Mouse (Mus musculus) limb, embryonic 14.5 days (tissue): ENCODE measurements around the gene Mfap3. TPM values are rescaled to one million over a fixed set of nuclear protein-coding genes. Genes with fewer than 3 reads are reported as not detected.

Experiments
- ATAC-seq: fragments of 200-750 bp; cut with Nextera tagmentation; 2 replicates; pipeline ENCODE4 v1.8.0; 2017; ENCODE audit warnings: low read depth, moderate number of reproducible peaks, moderate TSS enrichment; ENCODE audit not compliant: low FRiP score
- DNase-seq: peaks from one replicate; pipeline ENCODE4 v3.0.0-alpha.2; 2015; ENCODE audit warnings: low spot score
- H3K27ac ChIP-seq: fragments of 300-500 bp; sonication (generic); replicated peaks from 2 replicates; pipeline ENCODE4 v1.5.1; 2014; ENCODE audit warnings: low read depth, mild to moderate bottlenecking, low read length, moderate library complexity, mixed read lengths
- H3K27me3 ChIP-seq: fragments of 300-500 bp; sonication (generic); 2 replicates; pipeline ENCODE4 v1.6.1; 2014; ENCODE audit warnings: low read length, mixed read lengths; ENCODE audit not compliant: control insufficient read depth, insufficient read depth
- H3K36me3 ChIP-seq: fragments of 300-500 bp; sonication (generic); 2 replicates; pipeline ENCODE4 v1.6.1; 2014; ENCODE audit warnings: mild to moderate bottlenecking, low read length, moderate library complexity, mixed read lengths; ENCODE audit not compliant: control insufficient read depth, insufficient read depth
- H3K4me1 ChIP-seq: fragments of 300-500 bp; sonication (generic); 2 replicates; pipeline ENCODE4 v1.6.1; 2014; ENCODE audit warnings: antibody characterized with exemption, low read length, mixed read lengths; ENCODE audit not compliant: control insufficient read depth, insufficient read depth
- H3K4me2 ChIP-seq: fragments of 300-500 bp; sonication (generic); replicated peaks from 2 replicates; pipeline ENCODE4 v1.6.1; 2014; ENCODE audit warnings: low read depth, mild to moderate bottlenecking, low read length, moderate library complexity; ENCODE audit not compliant: severe bottlenecking
- H3K4me3 ChIP-seq: fragments of 300-500 bp; sonication (generic); replicated peaks from 2 replicates; pipeline ENCODE4 v1.5.1; 2014; ENCODE audit warnings: low read length
- H3K9ac ChIP-seq: fragments of 300-500 bp; sonication (generic); 2 replicates; pipeline ENCODE4 v1.6.1; 2014; ENCODE audit warnings: mild to moderate bottlenecking, low read depth, low read length, moderate library complexity; ENCODE audit not compliant: severe bottlenecking
- H3K9me3 ChIP-seq: fragments of 300-500 bp; sonication (generic); 2 replicates; pipeline ENCODE4 v1.6.1; 2016; ENCODE audit warnings: low read length; ENCODE audit not compliant: control insufficient read depth
- POLR2A ChIP-seq: fragments of 200-500 bp; IDR thresholded peaks from 2 replicates; pipeline ENCODE4 v1.8.0; 2012; ENCODE audit warnings: inconsistent platforms, mild to moderate bottlenecking, moderate library complexity, borderline replicate concordance; ENCODE audit not compliant: insufficient read depth, insufficient read length; ENCODE audit errors: extremely low read depth
- WGBS: fragments of 180-500 bp; shearing (Covaris S2); extraction: QIAGEN DNeasy Blood & Tissue Kit; methylation state at CpG from one replicate; pipeline ENCODE4 v1.1.7; 2014; 5-methylcytosine and 5-hydroxymethylcytosine counted together
- polyA plus RNA-seq, 2 experiments: library from polyadenylated mRNA; depleted of rRNA in 1 of 2; stranded (reverse) in 1 of 2; unstranded in 1 of 2; fragments of >200 nt; fragmentation: Nextera tagmentation in 1 of 2; extraction: Ambion mirVana in 1 of 2; gene quantifications; 2 replicates each; pipeline versions ENCODE4 v1.2.1 to v1.2.3; 2012 to 2014

Gene Mfap3
- polyA plus RNA-seq, 2 experiments: 26.0 to 46.5 TPM

DNA sequence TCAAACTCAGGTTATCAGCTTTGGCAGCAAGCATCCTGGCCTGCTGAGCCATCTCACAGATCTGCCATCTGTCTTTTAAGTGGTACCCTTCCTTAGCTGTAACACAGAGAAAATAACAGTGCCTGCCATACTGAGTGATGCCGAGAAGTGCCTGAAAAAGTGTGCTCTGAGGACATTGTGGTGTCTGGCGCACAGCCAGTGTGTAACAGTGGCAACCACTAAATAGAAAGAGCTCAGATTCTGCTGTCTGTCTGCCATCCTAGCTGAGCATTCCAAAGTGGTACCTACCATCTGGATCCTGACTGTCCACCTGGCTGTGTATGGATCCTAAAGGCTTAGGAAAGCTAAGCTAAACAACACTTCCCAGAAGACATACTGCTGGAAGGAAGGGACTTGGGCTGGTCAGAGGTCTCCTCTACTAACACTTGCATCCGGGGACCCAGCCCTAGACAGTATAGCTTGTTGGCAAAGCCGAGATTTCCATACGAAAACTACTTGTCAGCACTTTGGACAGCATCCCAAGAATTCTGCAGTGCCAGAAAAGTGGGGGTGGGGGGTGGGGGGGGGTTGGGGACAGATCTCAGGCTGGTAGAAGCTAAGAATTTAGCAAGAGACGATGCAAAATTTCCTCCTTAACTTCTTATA lies 58.5 kb downstream of the Mfap3 start:
- DNase-seq (no peak), ATAC-seq (no peak)
- no peak overlapping the region for H3K27ac ChIP-seq
- H3K4me1 ChIP-seq: peaks cover 6% of the 10 kb centered on the region
- TF ChIP-seq POLR2A: no peak
- no peak overlapping the region for H3K4me2 ChIP-seq
- H3K9me3 ChIP-seq: no peaks in the 10 kb centered on the region
- WGBS: 71% methylated on average over 6 of the region's 6 CpGs
- no peak overlapping the region for H3K4me3 ChIP-seq
- no peaks in the 10 kb centered on the region for H3K27me3 ChIP-seq
- H3K36me3 ChIP-seq: no peaks in the 10 kb centered on the region
- no peak overlapping the region for H3K9ac ChIP-seq

DNA sequence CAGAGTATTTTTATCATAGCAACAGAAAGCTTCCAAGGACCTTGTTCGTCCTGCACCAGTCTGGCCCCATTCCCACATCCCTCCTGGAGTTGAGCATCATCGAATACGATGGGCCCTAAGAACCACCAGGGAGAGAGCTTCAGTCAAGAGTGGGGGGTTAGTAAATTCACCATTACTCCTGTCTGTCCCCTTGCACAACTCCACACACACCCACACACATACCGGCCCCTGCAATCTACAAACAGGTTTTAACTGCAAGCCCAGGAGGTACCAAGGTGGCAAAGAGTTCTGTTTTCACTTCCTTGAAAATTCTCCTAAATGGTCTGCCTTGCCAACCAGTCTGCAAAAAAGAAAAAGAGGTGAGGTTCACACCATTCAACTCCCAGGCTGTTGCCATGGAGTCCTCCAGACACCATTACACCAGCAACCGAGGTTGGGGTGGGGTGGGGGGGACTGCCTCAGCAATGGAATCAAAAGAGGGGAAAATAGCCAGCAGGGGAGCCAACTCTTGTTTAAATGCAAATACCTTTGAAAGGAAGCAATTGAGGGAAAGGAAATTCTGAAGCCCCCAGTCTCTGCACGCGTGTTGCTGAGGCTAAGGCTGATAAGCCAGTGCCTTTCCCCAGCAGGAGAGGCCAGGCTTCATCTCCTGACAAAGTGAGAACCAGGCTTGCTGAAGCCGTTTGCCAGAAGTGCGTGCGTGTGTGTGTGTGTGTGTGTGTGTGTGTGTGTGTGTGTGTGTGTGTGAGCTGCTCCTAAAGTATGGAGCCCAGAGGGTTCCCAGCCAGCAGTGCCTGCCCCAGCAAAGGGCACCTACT lies 64.6 kb downstream of the Mfap3 start:
- H3K4me3 ChIP-seq: no peak overlapping the region

More for the DNA sequence above, 64.6 kb downstream of the Mfap3 start:
- DNase-seq (no peak), ATAC-seq (no peak)
- Histone ChIP-seq H3K4me2 (no peak overlapping the region), H3K9ac (no peak overlapping the region), H3K9me3 (no peaks in the 10 kb centered on the region), H3K27me3 (no peaks in the 10 kb centered on the region), H3K36me3 (no peaks in the 10 kb centered on the region), H3K27ac (no peak overlapping the region), H3K4me1 (peaks cover 14% of the 10 kb centered on the region)
- 27% methylated on average over 10 of the region's 10 CpGs for WGBS
- no peak for TF ChIP-seq POLR2A

Other genes starting within 250 kb of the Mfap3 start
- gene Fam114a2, start within 50 bp of the Mfap3 start, polyA plus RNA-seq (2012; rRNA removed): 57.3 and 61.8 TPM in 2 replicates
- gene Fam114a2, start within 50 bp of the Mfap3 start, polyA plus RNA-seq (2014; fragmentation: Nextera tagmentation; extraction: Ambion mirVana): 50.7 and 53.2 TPM in 2 replicates
- 26.5 and 30.3 TPM in 2 replicates for gene Galnt10, start 126.8 kb downstream of the Mfap3 start, polyA plus RNA-seq (2012; rRNA removed)
- 24.4 and 27.5 TPM in 2 replicates for gene Galnt10, start 126.8 kb downstream of the Mfap3 start, polyA plus RNA-seq (2014; fragmentation: Nextera tagmentation; extraction: Ambion mirVana)